Mouse (Mus musculus): Measurements from ENCODE around the gene Mfsd4b1. TPM values are rescaled to one million over a fixed set of nuclear protein-coding genes. Genes with fewer than 3 reads are reported as not detected.

Gene Mfsd4b1
- total RNA-seq, 2 experiments from 2014 or later, result 1.9 to 2.9 TPM

DNA sequence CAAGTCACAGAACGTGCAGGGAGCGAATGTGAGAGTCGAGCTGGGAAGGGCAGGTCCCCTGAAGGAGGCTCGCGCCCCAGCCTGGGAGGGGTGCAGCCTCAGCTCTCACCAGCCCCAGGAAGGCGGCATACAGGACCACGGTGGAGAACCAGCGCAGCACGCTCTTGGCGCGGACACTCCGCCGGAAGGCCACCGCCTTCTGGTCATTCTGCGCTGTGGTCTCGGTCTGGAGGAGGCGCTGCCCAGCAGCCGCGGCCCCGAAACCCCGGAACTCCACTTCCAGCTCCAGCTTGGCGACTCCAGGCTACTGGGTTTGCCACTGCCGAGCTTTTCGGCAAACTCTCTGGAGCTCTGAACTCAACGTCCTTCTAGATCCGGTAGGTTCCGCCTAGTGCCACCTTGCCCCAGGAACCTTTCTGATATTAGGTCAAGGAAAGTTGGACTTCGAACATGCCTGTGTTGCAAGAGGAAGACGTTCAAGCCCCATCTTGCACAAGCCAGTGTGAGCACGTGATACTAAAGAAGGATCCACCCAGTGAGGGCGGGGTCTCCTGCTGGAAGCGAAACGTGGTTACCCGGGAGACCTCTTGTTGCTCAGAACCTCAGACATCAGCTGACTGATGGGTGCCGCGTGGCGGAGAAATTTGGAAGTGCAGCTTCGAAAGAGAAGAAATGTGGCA, 65.2 kb downstream of the Mfsd4b1 start, which contains the start of gene Mfsd4b3:
Gene Mfsd4b3 (minus strand): TSS at position 393 of the 680 bp plus-strand sequence.
- DNase-seq, result peak; percentile 98

DNA sequence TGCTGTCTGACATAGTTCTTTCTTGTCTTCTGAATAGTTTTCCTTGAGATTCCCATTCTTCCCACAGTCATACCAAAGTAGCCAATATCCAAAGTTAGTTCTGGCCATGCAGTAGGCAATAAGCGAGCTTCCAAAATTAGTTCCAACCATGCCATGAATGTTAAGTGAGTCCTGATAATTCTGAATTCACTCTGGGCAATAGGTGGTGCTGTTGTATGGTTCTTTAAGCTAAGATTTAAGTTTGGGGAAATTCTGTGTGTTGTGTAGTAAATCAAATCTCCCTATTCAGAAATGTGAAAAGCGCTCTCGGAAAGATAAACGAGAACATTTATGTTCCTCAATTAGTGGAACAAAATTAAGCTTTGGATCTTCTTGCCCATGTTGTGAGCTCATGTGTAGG, 66.8 kb downstream of the Mfsd4b1 start:
- DNase-seq, result peak; percentile 22 to 23

DNA sequence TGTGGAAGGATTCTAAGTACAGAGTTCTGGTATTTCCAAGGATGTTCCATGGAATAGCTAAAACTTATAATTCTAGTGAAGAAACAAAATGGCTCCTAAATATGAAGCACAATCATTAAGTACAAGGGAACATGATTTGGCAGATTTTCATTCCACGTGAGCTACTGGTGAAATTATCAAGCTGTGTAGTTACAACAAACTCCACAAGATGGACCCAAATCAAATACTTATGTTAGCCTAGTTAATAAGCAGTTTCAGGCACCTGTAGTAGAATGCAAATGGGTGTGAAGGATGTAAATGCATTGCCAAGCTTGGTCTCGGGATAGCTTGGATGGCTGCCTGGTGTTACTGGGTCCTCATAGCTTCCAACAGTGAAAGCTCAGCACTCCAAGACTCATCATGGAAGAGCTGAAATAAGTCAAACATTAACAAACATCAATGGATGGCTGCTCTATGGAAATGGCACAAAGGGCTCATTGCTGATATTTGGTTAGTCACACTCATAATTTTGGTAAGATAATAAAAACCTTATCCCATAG, 68.7 kb downstream of the Mfsd4b1 start:
- no peak for DNase-seq

GRCm38 (mm10) chr10:39955163-39955562, 69.9 kb downstream of the Mfsd4b1 start:
- no peak for DNase-seq

Other genes with a start within 250 kb of the Mfsd4b1 start
- gene Mfsd4b4, start 126.0 kb downstream of the Mfsd4b1 start, total RNA-seq (2021), result 1 to 10 TPM; 3.1 to 3.4 TPM
- gene Mfsd4b2, start 98.3 kb downstream of the Mfsd4b1 start, total RNA-seq (2021), result under 1 TPM; 0.12 to 0.21 TPM
- 1 to 10 TPM; 5.4 to 7.1 TPM for gene Mfsd4b3, start 65.1 kb downstream of the Mfsd4b1 start, total RNA-seq (2021)
- under 1 TPM; 0.35 to 0.62 TPM for gene Mfsd4b5, start 38.6 kb downstream of the Mfsd4b1 start, total RNA-seq (2021)
- gene Slc16a10, start 117.0 kb upstream of the Mfsd4b1 start, total RNA-seq (2021), result 10 to 100 TPM; 18.8 to 21.7 TPM
- gene Rpf2, start 221.8 kb upstream of the Mfsd4b1 start, total RNA-seq (2021), result 10 to 100 TPM; 13.3 to 14.7 TPM
- gene Gtf3c6, start 232.8 kb upstream of the Mfsd4b1 start, total RNA-seq (2021), result 10 to 100 TPM; 19.9 to 28.8 TPM

All from heart, adult 18-20 months (tissue).